Mouse (Mus musculus): ENCODE results near the gene 2810408A11Rik. TPM values are rescaled to one million over a fixed set of nuclear protein-coding genes. Genes with fewer than 3 reads are reported as not detected.

Gene 2810408A11Rik
- polyA plus RNA-seq, 1 experiment from 2014 or later, result 1.2 TPM

GRCm38 (mm10) chr11:69915667-69916627, 15.2 kb upstream of the 2810408A11Rik start:
- DNase-seq, result peak; percentile 54
- H3K4me3 ChIP-seq (ENCODE audit: low read depth, low read length), result peak overlapping the region; percentile 97
- TF ChIP-seq CTCF (IDR thresholded peaks at IDR 0.05; ENCODE audit: low read depth) (no peak), EP300 (IDR thresholded peaks at IDR 0.05; ENCODE audit: low read depth) (peak; percentile 94)
- WGBS (ENCODE audit: insufficient replicate concordance), result 49% methylated on average over 5 of the region's 5 CpGs
- ATAC-seq, result peak; percentile 14
- no peaks in the 10 kb centered on the region for H3K27me3 ChIP-seq (ENCODE audit: insufficient read depth, low read length)
- peaks cover 56% of the 10 kb centered on the region for H3K36me3 ChIP-seq (replicated peaks; ENCODE audit: insufficient read depth, low read length)
- peaks cover 53% of the 10 kb centered on the region for H3K4me1 ChIP-seq (ENCODE audit: insufficient read depth)
- peak overlapping the region; percentile 93 for H3K9ac ChIP-seq (replicated peaks)
- H3K4me2 ChIP-seq (ENCODE audit: low read depth, low read length), result peak overlapping the region; percentile 99
- no peaks in the 10 kb centered on the region for H3K9me3 ChIP-seq (ENCODE audit: low read length)
- peak overlapping the region; percentile 90 for H3K27ac ChIP-seq (ENCODE audit: low read depth)

GRCm38 (mm10) chr11:69914917-69915430, 14.2 kb upstream of the 2810408A11Rik start:
- H3K4me2 ChIP-seq (ENCODE audit: low read depth, low read length), result peak overlapping the region; percentile 99
- DNase-seq (peak; percentile 15), ATAC-seq (no peak)
- H3K9ac ChIP-seq (replicated peaks), result peak overlapping the region; percentile 93
- WGBS (ENCODE audit: insufficient replicate concordance), result 29% methylated on average over 9 of the region's 9 CpGs
- no peaks in the 10 kb centered on the region for H3K27me3 ChIP-seq (ENCODE audit: insufficient read depth, low read length)
- peaks cover 53% of the 10 kb centered on the region for H3K4me1 ChIP-seq (ENCODE audit: insufficient read depth)
- no peaks in the 10 kb centered on the region for H3K9me3 ChIP-seq (ENCODE audit: low read length)
- peak overlapping the region; percentile 90 for H3K27ac ChIP-seq (ENCODE audit: low read depth)
- no peak for TF ChIP-seq CTCF (IDR thresholded peaks at IDR 0.05; ENCODE audit: low read depth)
- no peak for TF ChIP-seq EP300 (IDR thresholded peaks at IDR 0.05; ENCODE audit: low read depth)
- peaks cover 66% of the 10 kb centered on the region for H3K36me3 ChIP-seq (replicated peaks; ENCODE audit: insufficient read depth, low read length)
- peak overlapping the region; percentile 97 for H3K4me3 ChIP-seq (ENCODE audit: low read depth, low read length)

- ATAC-seq, result no peak; the same call in 1 of the 2 replicates
- under 1% methylated on average over 17 of the region's 17 CpGs for WGBS (ENCODE audit: insufficient replicate concordance)
Observed at GRCm38 (mm10) chr11:69914372-69914764, 13.6 kb upstream of the 2810408A11Rik start.

GRCm38 (mm10) chr11:69913554-69914371, 13.0 kb upstream of the 2810408A11Rik start, which contains the start of gene Gps2:
Gene Gps2 (plus strand): TSS chr11:69913888.
- DNase-seq, result peak; percentile 93
- H3K9me3 ChIP-seq (ENCODE audit: low read length), result no peaks in the 10 kb centered on the region
- peaks cover 45% of the 10 kb centered on the region for H3K4me1 ChIP-seq (ENCODE audit: insufficient read depth)
- peak within 1 kb of the TSS; percentile 97 for H3K4me3 ChIP-seq (ENCODE audit: low read depth, low read length)
- peak within 1 kb of the TSS; percentile 99 for H3K4me2 ChIP-seq (ENCODE audit: low read depth, low read length)
- H3K27ac ChIP-seq (ENCODE audit: low read depth), result peak within 1 kb of the TSS; percentile 90
- no peaks in the 10 kb centered on the region for H3K27me3 ChIP-seq (ENCODE audit: insufficient read depth, low read length)
- peaks cover 76% of the 10 kb centered on the region for H3K36me3 ChIP-seq (replicated peaks; ENCODE audit: insufficient read depth, low read length)
- under 1% methylated on average over 57 of the region's 61 CpGs for WGBS (ENCODE audit: insufficient replicate concordance)
- H3K9ac ChIP-seq (replicated peaks), result peak within 1 kb of the TSS; percentile 93
- peak; percentile 87 for ATAC-seq
- TF ChIP-seq EP300 (IDR thresholded peaks at IDR 0.05; ENCODE audit: low read depth) (peak; percentile 64; the same call in 1 of the 2 replicates), CTCF (IDR thresholded peaks at IDR 0.05; ENCODE audit: low read depth) (no peak)

More at GRCm38 (mm10) chr11:69914372-69914764, 13.6 kb upstream of the 2810408A11Rik start:
- Histone ChIP-seq H3K4me3 (ENCODE audit: low read depth, low read length) (peak overlapping the region; percentile 97), H3K9me3 (ENCODE audit: low read length) (no peaks in the 10 kb centered on the region), H3K9ac (replicated peaks) (peak overlapping the region; percentile 93), H3K36me3 (replicated peaks; ENCODE audit: insufficient read depth, low read length) (peaks cover 72% of the 10 kb centered on the region), H3K4me1 (ENCODE audit: insufficient read depth) (peaks cover 51% of the 10 kb centered on the region), H3K4me2 (ENCODE audit: low read depth, low read length) (peak overlapping the region; percentile 99), H3K27ac (ENCODE audit: low read depth) (peak overlapping the region; percentile 90), H3K27me3 (ENCODE audit: insufficient read depth, low read length) (no peaks in the 10 kb centered on the region)
- DNase-seq, result peak; percentile 55
- TF ChIP-seq EP300 (IDR thresholded peaks at IDR 0.05; ENCODE audit: low read depth) (no peak), CTCF (IDR thresholded peaks at IDR 0.05; ENCODE audit: low read depth) (no peak)

- Histone ChIP-seq H3K4me2 (ENCODE audit: low read depth, low read length) (peak overlapping the region; percentile 99), H3K36me3 (replicated peaks; ENCODE audit: insufficient read depth, low read length) (peaks cover 76% of the 10 kb centered on the region), H3K27me3 (ENCODE audit: insufficient read depth, low read length) (no peaks in the 10 kb centered on the region), H3K9me3 (ENCODE audit: low read length) (no peaks in the 10 kb centered on the region), H3K4me3 (ENCODE audit: low read depth, low read length) (peak overlapping the region; percentile 97), H3K9ac (replicated peaks) (peak overlapping the region; percentile 93), H3K27ac (ENCODE audit: low read depth) (peak overlapping the region; percentile 90; the same call in 1 of the 2 replicates), H3K4me1 (ENCODE audit: insufficient read depth) (peaks cover 39% of the 10 kb centered on the region)
- no peak for ATAC-seq
- TF ChIP-seq CTCF (IDR thresholded peaks at IDR 0.05; ENCODE audit: low read depth) (no peak), EP300 (IDR thresholded peaks at IDR 0.05; ENCODE audit: low read depth) (no peak)
- DNase-seq, result peak; percentile 14
- WGBS (ENCODE audit: insufficient replicate concordance), result 78% methylated on average over 15 of the region's 15 CpGs
Observed at GRCm38 (mm10) chr11:69912716-69913530, 12.1 kb upstream of the 2810408A11Rik start.

Measured in liver, postnatal 0 days (tissue).